Mouse (Mus musculus) embryonic fibroblast, embryonic 13.5 days (primary cell): Measurements from ENCODE around the gene Ncbp2.

Experiments
- CTCF ChIP-seq: IDR thresholded peaks from 2 replicates; pipeline ENCODE4 v1.5.1; 2011; ENCODE audit warnings: mild to moderate bottlenecking, control low read depth, low read length, moderate library complexity, borderline replicate concordance; ENCODE audit not compliant: insufficient read depth
- POLR2A ChIP-seq: IDR thresholded peaks from 2 replicates; pipeline ENCODE4 v1.6.1; 2011; ENCODE audit warnings: low read depth, mild to moderate bottlenecking, control low read depth, low read length, moderate library complexity

GRCm38 (mm10) chr16:31906896-31907295 lies 41.4 kb upstream of the Ncbp2 start:
- TF ChIP-seq CTCF (no peak), POLR2A (no peak)
